Mouse (Mus musculus) kidney, postnatal 36 days (tissue): ENCODE measurements around the gene Ophn1.

Experiments used
- DNase-seq, 2 experiments: peaks; one replicate each; pipeline ENCODE4 v3.0.0; 2021 to 2022; ENCODE audit warnings: mixed read lengths in 2 of 2

Ophn1 gene

GRCm38 (mm10) chrX:98890406-98891116, at the start of gene Ophn1:
Ophn1 (minus strand) TSS chrX:98891025.
- peak; percentile 71 to 76 for DNase-seq

GRCm38 (mm10) chrX:98937555-98938294, 46.9 kb upstream of the Ophn1 start:
- peak; percentile 94 to 95 for DNase-seq

GRCm38 (mm10) chrX:98936707-98937554, 46.1 kb upstream of the Ophn1 start:
- peak; percentile 95 to 96 for DNase-seq

- no peak for DNase-seq
These were observed 45.3 kb upstream of the Ophn1 start, which contains the start of gene Yipf6 for GRCm38 (mm10) chrX:98936101-98936500. Yipf6 (plus strand) TSS chrX:98936316.

- DNase-seq, result peak; percentile 32 to 37
These were observed 28.6 kb upstream of the Ophn1 start for GRCm38 (mm10) chrX:98919423-98919822.

- no peak for DNase-seq
These were observed 18.1 kb upstream of the Ophn1 start for GRCm38 (mm10) chrX:98908910-98909309.

- DNase-seq, result no peak
These were observed 13.4 kb upstream of the Ophn1 start for GRCm38 (mm10) chrX:98904226-98904625.

GRCm38 (mm10) chrX:98898307-98898706, 7.5 kb upstream of the Ophn1 start:
- DNase-seq, result peak; percentile 68 to 74

- no peak for DNase-seq
These were observed 786 bp downstream of the Ophn1 start for GRCm38 (mm10) chrX:98890072-98890405.

GRCm38 (mm10) chrX:98881983-98882382, 8.8 kb downstream of the Ophn1 start:
- DNase-seq, result no peak

GRCm38 (mm10) chrX:98881085-98881484, 9.7 kb downstream of the Ophn1 start:
- no peak for DNase-seq

GRCm38 (mm10) chrX:98880314-98880713, 10.5 kb downstream of the Ophn1 start:
- DNase-seq, result no peak

- DNase-seq, result no peak
These were observed 15.7 kb downstream of the Ophn1 start for GRCm38 (mm10) chrX:98875144-98875543.

GRCm38 (mm10) chrX:98874086-98874485, 16.7 kb downstream of the Ophn1 start:
- DNase-seq, result no peak

GRCm38 (mm10) chrX:98872064-98872463, 18.8 kb downstream of the Ophn1 start:
- no peak for DNase-seq

- no peak for DNase-seq
These were observed 20.3 kb downstream of the Ophn1 start for GRCm38 (mm10) chrX:98870541-98870940.

- peak in 1 of 2 experiments; percentile 7 for DNase-seq
These were observed 21.1 kb downstream of the Ophn1 start for GRCm38 (mm10) chrX:98869735-98870134.

GRCm38 (mm10) chrX:98869165-98869564, 21.7 kb downstream of the Ophn1 start:
- no peak for DNase-seq

- peak; percentile 5 to 10 for DNase-seq
These were observed 30.7 kb downstream of the Ophn1 start for GRCm38 (mm10) chrX:98860167-98860566.

- DNase-seq, result no peak
These were observed 34.8 kb downstream of the Ophn1 start for GRCm38 (mm10) chrX:98856046-98856445.

- DNase-seq, result no peak
These were observed 40.0 kb downstream of the Ophn1 start for GRCm38 (mm10) chrX:98850869-98851268.

GRCm38 (mm10) chrX:98841606-98842005, 49.2 kb downstream of the Ophn1 start:
- DNase-seq, result no peak

GRCm38 (mm10) chrX:98835989-98836388, 54.8 kb downstream of the Ophn1 start:
- no peak for DNase-seq
